Mouse (Mus musculus): ENCODE measurements around the gene Rnaseh2a.

Gene Rnaseh2a

GRCm38 (mm10) chr8:84907037-84907436 is 62.5 kb downstream of the Rnaseh2a start:
- DNase-seq (ENCODE audit: low spot score in 2 of 2) = no peak

Data from spleen, postnatal 36 days (tissue).